Mouse (Mus musculus) hindbrain, embryonic 14.5 days (tissue): ENCODE measurements around the gene Pkd1l3. TPM values are rescaled to one million over a fixed set of nuclear protein-coding genes. Genes with fewer than 3 reads are reported as not detected.
A peak's percentile ranks its signal among the peaks of the same experiment; 100 is the strongest.

Source experiments
- ATAC-seq: fragments of 200-750 bp; cut with Nextera tagmentation; 2 replicates; pipeline ENCODE4 v1.8.0; 2017; ENCODE audit warnings: moderate number of reproducible peaks, mild to moderate bottlenecking, moderate TSS enrichment, moderate library complexity; ENCODE audit not compliant: low FRiP score
- DNase-seq: peaks from one replicate; pipeline ENCODE4 v3.0.0-alpha.2; 2015; ENCODE audit warnings: low spot score
- H3K27ac ChIP-seq: fragments of 300-500 bp; sonication (generic); 2 replicates; pipeline ENCODE4 v1.5.1; 2014; ENCODE audit warnings: mild to moderate bottlenecking, moderate library complexity
- H3K27me3 ChIP-seq: fragments of 300-500 bp; sonication (generic); 2 replicates; pipeline ENCODE4 v1.6.1; 2014; ENCODE audit warnings: mild to moderate bottlenecking, low read length, mixed read lengths; ENCODE audit not compliant: control insufficient read depth, insufficient read depth
- H3K36me3 ChIP-seq: fragments of 300-500 bp; sonication (generic); replicated peaks from 2 replicates; pipeline ENCODE4 v1.6.1; 2014; ENCODE audit not compliant: control insufficient read depth, insufficient read depth
- H3K4me1 ChIP-seq: fragments of 300-500 bp; sonication (generic); replicated peaks from 2 replicates; pipeline ENCODE4 v1.6.1; 2014; ENCODE audit warnings: antibody characterized with exemption, low read length, mixed read lengths; ENCODE audit not compliant: control insufficient read depth, insufficient read depth
- H3K4me2 ChIP-seq: fragments of 300-500 bp; sonication (generic); replicated peaks from 2 replicates; pipeline ENCODE4 v1.6.1; 2014; ENCODE audit warnings: mild to moderate bottlenecking, moderate library complexity
- H3K4me3 ChIP-seq: fragments of 300-500 bp; sonication (generic); replicated peaks from 2 replicates; pipeline ENCODE4 v1.5.1; 2014; ENCODE audit warnings: mild to moderate bottlenecking, low read length
- H3K9ac ChIP-seq: fragments of 300-500 bp; sonication (generic); 2 replicates; pipeline ENCODE4 v1.6.1; 2014
- H3K9me3 ChIP-seq: fragments of 300-500 bp; sonication (generic); 2 replicates; pipeline ENCODE4 v1.6.1; 2016; ENCODE audit warnings: low read length; ENCODE audit not compliant: control insufficient read depth
- WGBS: fragments of 180-500 bp; shearing (Covaris S2); extraction: QIAGEN DNeasy Blood & Tissue Kit; methylation state at CpG from one replicate; pipeline ENCODE4 v1.1.7; 2014; 5-methylcytosine and 5-hydroxymethylcytosine counted together
- polyA plus RNA-seq: library from polyadenylated mRNA; unstranded; fragments of >200 nt; fragmentation: Nextera tagmentation; extraction: Ambion mirVana; gene quantifications from 2 replicates; pipeline ENCODE4 v1.2.1, GENCODE M21; 2014

Pkd1l3 gene
- polyA plus RNA-seq, 1 experiment from 2014 or later = 0.13 TPM

DNA sequence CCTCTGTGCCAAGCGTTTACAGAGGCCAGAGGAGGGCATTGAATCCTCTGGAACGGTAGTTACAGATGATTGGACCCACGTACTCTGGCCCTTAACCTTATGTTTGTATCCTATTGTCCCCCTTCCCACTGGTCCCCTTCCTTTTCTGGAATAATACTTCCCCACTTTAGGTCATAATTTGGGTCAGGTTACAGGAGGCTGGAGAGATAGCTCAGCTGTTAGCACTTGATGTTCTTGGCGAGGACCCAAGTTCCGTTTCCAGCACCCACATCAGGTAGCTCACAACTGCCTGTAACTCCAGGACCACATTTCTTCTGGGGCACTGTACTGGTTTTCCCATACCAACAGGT lies 5.2 kb upstream of the Pkd1l3 start:
- H3K4me2 ChIP-seq = peak overlapping the region; percentile 94
- DNase-seq = no peak
- peaks cover 6% of the 10 kb centered on the region for H3K36me3 ChIP-seq
- H3K27ac ChIP-seq = peak overlapping the region; percentile 98
- H3K4me1 ChIP-seq = peaks cover 10% of the 10 kb centered on the region
- no peaks in the 10 kb centered on the region for H3K27me3 ChIP-seq
- no peaks in the 10 kb centered on the region for H3K9me3 ChIP-seq
- H3K9ac ChIP-seq = peak overlapping the region; percentile 87
- WGBS = 25% methylated on average over 5 of the region's 5 CpGs
- ATAC-seq = no peak
- H3K4me3 ChIP-seq = peak overlapping the region; percentile 58

DNA sequence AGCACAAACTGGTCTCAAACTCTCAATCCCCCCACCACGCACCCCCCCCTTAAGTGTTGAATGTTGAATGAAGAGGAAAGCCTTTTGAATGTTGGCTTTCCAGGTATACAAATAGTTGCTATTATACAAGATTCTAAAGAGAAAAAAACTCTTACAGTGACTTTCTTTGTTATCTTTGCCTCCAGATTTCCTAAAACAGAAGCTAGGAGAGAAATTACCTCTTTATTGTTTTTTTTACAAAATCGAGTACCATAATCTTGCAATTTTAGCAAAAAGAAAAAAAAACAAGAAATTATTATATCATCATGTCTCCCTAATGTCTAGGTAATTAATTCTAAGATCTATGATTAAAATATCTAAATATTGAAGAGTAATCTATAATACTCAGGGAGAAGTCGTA lies 1.3 kb downstream of the Pkd1l3 start:
- Histone ChIP-seq H3K4me1 (no peaks in the 10 kb centered on the region), H3K27ac (no peak overlapping the region), H3K9me3 (0 out of 2 replicates have a peak, but pooled peaks cover 3% of the 10 kb centered on the region), H3K36me3 (no peaks in the 10 kb centered on the region), H3K27me3 (no peaks in the 10 kb centered on the region), H3K4me2 (no peak overlapping the region), H3K4me3 (no peak overlapping the region), H3K9ac (no peak overlapping the region)
- ATAC-seq = no peak
- DNase-seq = no peak
- 87% methylated on average over 3 of the region's 3 CpGs for WGBS

DNA sequence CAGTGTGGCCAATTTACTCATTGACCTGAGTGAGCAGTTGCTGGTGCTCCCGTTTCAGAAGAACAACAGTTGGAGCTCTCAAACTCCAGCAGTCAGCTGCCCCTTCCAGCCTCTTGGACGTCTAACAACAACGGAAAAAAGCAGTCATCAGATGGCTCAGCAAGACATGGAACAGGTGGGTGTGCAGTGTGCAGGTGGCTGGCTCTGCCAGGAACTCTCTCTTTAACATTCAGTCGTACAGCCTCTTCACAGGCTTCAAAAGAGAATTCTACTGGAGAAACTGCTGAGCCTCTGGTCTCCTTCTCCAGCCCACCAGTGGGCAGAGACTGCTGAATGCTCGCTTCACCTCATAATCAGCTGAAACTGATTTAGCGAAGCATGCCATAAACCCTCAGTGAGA lies 14.3 kb downstream of the Pkd1l3 start:
- H3K4me2 ChIP-seq = no peak overlapping the region
- H3K36me3 ChIP-seq = no peaks in the 10 kb centered on the region
- no peak overlapping the region for H3K27ac ChIP-seq
- H3K4me3 ChIP-seq = no peak overlapping the region
- H3K9ac ChIP-seq = no peak overlapping the region
- DNase-seq (no peak), ATAC-seq (no peak)
- no peaks in the 10 kb centered on the region for H3K27me3 ChIP-seq
- no peaks in the 10 kb centered on the region for H3K4me1 ChIP-seq
- no peaks in the 10 kb centered on the region; the same call in 1 of the 2 replicates for H3K9me3 ChIP-seq
- 81% methylated on average over 6 of the region's 6 CpGs for WGBS

DNA sequence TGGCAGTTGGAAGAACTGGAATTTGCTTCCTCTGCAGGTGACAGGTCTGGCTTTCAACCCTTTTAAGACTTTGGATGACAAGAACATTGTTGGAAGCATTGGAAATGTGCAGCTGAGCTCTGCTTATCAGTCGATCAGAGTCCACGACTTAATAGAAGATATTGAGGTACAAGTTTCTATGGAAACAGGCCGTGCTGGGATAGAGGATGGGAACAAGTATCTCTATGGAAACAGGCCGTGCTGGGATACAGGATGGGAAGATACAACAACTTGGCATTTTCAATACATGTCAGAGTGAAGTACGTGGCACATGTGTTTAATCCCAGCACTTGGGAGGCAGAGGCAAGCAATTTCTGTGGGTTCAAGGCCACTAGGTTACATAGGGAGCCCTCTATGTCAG lies 18.2 kb downstream of the Pkd1l3 start:
- H3K27ac ChIP-seq = no peak overlapping the region
- no peak overlapping the region for H3K4me3 ChIP-seq
- H3K27me3 ChIP-seq = no peaks in the 10 kb centered on the region
- no peaks in the 10 kb centered on the region for H3K36me3 ChIP-seq
- WGBS = 73% methylated on average over 5 of the region's 5 CpGs
- no peak overlapping the region for H3K9ac ChIP-seq
- H3K4me1 ChIP-seq = no peaks in the 10 kb centered on the region
- no peaks in the 10 kb centered on the region for H3K9me3 ChIP-seq
- no peak overlapping the region for H3K4me2 ChIP-seq
- no peak for DNase-seq
- ATAC-seq = no peak

DNA sequence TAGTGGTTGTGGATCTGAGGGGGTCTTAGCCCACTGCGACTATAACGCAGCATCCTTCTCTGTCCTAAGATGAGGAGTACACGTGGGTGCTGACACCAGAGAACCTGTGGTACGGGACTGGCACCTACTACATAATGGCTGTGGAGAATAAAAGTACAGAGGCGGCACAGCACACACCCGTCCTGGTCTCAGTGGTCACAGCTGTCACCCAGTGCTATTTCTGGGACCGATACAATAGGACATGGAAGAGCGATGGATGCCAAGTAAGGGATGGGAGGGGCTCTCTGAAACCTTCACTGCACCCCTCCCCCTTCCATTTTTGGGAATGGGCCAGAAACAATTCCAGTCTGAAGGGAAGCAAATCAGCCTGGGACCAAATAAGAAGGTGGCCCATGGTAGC lies 20.8 kb downstream of the Pkd1l3 start:
- no peak overlapping the region for H3K4me2 ChIP-seq
- no peaks in the 10 kb centered on the region for H3K9me3 ChIP-seq
- no peaks in the 10 kb centered on the region for H3K27me3 ChIP-seq
- ATAC-seq (no peak), DNase-seq (no peak)
- H3K9ac ChIP-seq = no peak overlapping the region
- 89% methylated on average over 8 of the region's 8 CpGs for WGBS
- no peak overlapping the region for H3K27ac ChIP-seq
- no peak overlapping the region for H3K4me3 ChIP-seq
- no peaks in the 10 kb centered on the region for H3K36me3 ChIP-seq
- no peaks in the 10 kb centered on the region for H3K4me1 ChIP-seq

DNA sequence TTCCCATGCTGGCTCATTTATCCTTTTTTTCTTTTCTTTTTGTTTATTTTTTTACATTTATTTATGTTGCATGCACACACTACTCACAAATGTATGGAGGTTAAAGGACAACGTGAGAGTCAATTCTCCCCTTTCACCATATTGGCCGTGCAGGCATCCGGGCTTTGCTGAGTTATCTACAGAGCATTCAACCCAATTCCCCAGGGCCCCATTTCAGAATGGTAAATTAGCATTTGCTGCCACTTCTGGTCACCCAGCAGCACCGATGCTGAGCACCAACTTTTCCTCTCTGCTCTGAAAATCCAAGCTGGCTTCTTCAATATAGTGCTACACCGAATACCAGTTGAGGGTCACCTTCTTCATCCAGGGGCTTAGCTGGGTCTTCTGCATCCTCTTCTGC lies 24.5 kb downstream of the Pkd1l3 start:
- no peaks in the 10 kb centered on the region for H3K27me3 ChIP-seq
- no peak overlapping the region for H3K4me3 ChIP-seq
- no peak overlapping the region for H3K4me2 ChIP-seq
- no peaks in the 10 kb centered on the region for H3K36me3 ChIP-seq
- ATAC-seq = no peak
- 64% methylated on average over 5 of the region's 5 CpGs for WGBS
- no peaks in the 10 kb centered on the region for H3K9me3 ChIP-seq
- no peaks in the 10 kb centered on the region for H3K4me1 ChIP-seq
- H3K27ac ChIP-seq = no peak overlapping the region
- no peak overlapping the region for H3K9ac ChIP-seq
- DNase-seq = no peak

DNA sequence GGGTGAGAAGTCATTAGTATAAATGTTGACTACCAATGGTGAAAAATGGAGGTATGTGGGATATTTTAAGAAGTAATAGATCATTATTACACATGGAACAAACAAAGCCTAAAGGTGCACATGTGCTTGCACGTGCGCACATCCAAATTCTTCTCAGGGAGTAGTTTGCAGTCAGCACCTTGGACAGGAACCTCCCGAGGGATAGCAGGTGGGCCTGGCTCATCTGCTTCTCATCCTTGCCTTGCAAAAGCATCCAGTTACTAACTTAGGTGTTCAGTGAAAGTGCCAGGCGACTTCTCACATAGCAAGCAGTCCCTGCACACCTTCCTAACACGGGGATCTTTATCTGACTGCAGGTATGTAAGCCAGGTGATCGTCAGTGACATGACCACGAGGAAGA lies 26.1 kb downstream of the Pkd1l3 start:
- H3K4me2 ChIP-seq = no peak overlapping the region
- H3K4me3 ChIP-seq = no peak overlapping the region
- no peak overlapping the region for H3K27ac ChIP-seq
- ATAC-seq (no peak), DNase-seq (no peak)
- H3K27me3 ChIP-seq = no peaks in the 10 kb centered on the region
- H3K9me3 ChIP-seq = no peaks in the 10 kb centered on the region
- H3K36me3 ChIP-seq = no peaks in the 10 kb centered on the region
- no peaks in the 10 kb centered on the region for H3K4me1 ChIP-seq
- 66% methylated on average over 7 of the region's 7 CpGs for WGBS
- H3K9ac ChIP-seq = no peak overlapping the region

DNA sequence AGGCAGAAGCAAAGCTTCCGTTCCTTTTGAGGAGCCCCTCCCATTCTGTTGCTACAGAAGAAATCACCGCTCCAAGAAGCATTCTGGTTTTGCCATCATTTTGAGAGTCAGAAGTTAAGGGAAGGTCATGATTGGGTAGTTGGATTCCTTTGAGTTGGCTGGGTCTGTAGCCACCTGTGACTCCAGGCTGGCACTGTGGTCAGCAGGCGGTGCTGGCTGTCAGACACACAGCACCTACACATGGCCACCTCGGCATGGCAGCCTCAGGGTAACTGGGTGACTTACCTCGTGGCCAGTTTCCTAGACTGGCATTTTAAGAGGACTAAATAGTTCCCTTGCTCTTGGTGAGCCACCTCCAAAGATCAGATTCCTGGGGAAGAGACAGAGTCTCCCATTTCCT lies 26.9 kb downstream of the Pkd1l3 start:
- Histone ChIP-seq H3K27ac (no peak overlapping the region), H3K27me3 (no peaks in the 10 kb centered on the region), H3K4me3 (no peak overlapping the region), H3K36me3 (no peaks in the 10 kb centered on the region), H3K4me1 (no peaks in the 10 kb centered on the region), H3K9ac (no peak overlapping the region), H3K4me2 (no peak overlapping the region), H3K9me3 (no peaks in the 10 kb centered on the region)
- no peak for DNase-seq
- 78% methylated on average over 5 of the region's 5 CpGs for WGBS
- ATAC-seq = no peak

DNA sequence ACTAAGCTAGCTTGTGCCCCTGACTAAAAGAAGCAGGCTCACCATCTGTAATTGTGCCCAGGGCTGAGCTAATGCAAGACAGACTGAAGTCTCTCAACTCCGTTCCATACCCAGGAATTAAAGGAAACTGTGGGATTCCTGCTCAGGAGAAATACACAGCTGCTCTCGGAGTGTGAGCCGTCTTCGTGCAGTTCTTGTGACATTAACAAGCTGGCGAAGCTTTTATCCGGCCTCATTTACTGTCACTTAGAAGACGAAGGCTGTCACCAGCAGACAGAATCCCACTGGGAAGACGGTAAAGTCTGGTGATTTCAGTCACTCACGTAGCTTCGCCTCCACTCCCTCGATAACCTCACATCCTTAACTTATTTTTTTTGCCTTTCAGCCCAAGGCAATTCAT lies 33.0 kb downstream of the Pkd1l3 start:
- no peaks in the 10 kb centered on the region for H3K4me1 ChIP-seq
- H3K36me3 ChIP-seq = no peaks in the 10 kb centered on the region
- DNase-seq (no peak), ATAC-seq (no peak)
- H3K27ac ChIP-seq = no peak overlapping the region
- no peaks in the 10 kb centered on the region for H3K27me3 ChIP-seq
- no peaks in the 10 kb centered on the region for H3K9me3 ChIP-seq
- no peak overlapping the region for H3K9ac ChIP-seq
- no peak overlapping the region for H3K4me3 ChIP-seq
- no peak overlapping the region for H3K4me2 ChIP-seq
- WGBS = 72% methylated on average over 11 of the region's 11 CpGs

DNA sequence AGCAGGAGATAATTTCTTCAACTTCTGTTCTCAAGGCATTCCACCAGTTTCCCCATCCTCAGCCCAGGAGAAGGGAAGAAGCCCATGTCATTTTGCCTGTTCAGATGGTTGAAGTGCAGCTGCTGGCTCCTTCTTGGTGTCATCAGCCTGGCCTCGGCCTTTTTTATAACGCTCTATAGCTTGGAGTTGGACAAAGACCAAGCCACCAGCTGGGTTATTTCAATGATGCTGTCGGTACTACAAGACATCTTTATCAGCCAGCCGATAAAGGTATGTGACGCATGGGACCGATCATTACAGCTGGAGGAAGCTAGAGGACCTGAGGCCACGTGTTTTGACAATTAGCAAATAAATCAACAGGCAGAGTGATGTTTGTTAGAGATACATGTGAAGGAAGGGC lies 34.2 kb downstream of the Pkd1l3 start:
- 69% methylated on average over 7 of the region's 7 CpGs for WGBS
- no peak for ATAC-seq

More for the DNA sequence above, 34.2 kb downstream of the Pkd1l3 start:
- Histone ChIP-seq H3K36me3 (no peaks in the 10 kb centered on the region), H3K27me3 (no peaks in the 10 kb centered on the region), H3K9ac (no peak overlapping the region), H3K4me1 (no peaks in the 10 kb centered on the region), H3K4me2 (no peak overlapping the region), H3K9me3 (no peaks in the 10 kb centered on the region), H3K27ac (no peak overlapping the region), H3K4me3 (no peak overlapping the region)
- no peak for DNase-seq
